22 mouse cellular contexts compared by ENCODE assay signal in the genomic region with DNA sequence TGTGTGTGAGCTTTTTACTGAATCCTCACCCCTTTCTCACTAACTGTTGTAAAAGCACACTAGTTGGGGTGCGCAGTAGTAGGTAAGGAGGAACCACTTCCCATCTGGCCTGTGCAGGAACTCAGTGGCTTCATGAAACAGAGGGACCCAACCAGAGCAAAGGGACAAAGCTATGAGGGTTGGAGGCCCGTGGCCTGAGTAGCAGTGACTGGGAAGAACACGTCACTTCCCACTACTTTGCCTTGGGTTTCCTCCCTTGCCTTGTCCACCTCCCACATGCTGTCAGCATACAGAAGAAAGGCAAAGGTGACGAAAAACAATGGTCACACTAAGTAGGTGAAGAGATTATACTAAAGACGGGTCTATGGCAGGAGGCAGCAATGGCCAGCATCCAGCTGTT. TPM values are rescaled to one million over a fixed set of nuclear protein-coding genes. Genes with fewer than 3 reads are reported as not detected.
DNase-seq lines count a peak whose midpoint lies in the region; ATAC-seq and TF ChIP-seq lines count a peak whose summit lies in the region.
"Had no signal": no experiment of that assay in that cellular context is flagged by ENCODE, and none has a peak within 500 bp of the region (broad histone marks: within the 10 kb centered on the region; RNA-seq: fewer than 3 reads in every experiment).

No protein-coding gene starts in this region.

- no peak overlapping the region for H3K4me3 ChIP-seq in midbrain, embryonic 11.5 days (ENCODE audit: low read depth, low read length)
- H3K4me3 ChIP-seq in midbrain, embryonic 15.5 days: no peak overlapping the region
- H3K4me3 ChIP-seq in stomach, postnatal 0 days (ENCODE audit: low read depth, low read length): no peak overlapping the region
- H3K4me3 ChIP-seq: embryonic facial prominence, embryonic 10.5 days; embryonic facial prominence, embryonic 12.5 days; forebrain, embryonic 13.5 days; forebrain, embryonic 15.5 days had no signal

- ATAC-seq in midbrain, embryonic 11.5 days (ENCODE audit: low FRiP score): no peak
- ATAC-seq in midbrain, embryonic 15.5 days (replicated peaks): no peak
- ATAC-seq in stomach, postnatal 0 days (ENCODE audit: low FRiP score, low TSS enrichment): no peak
- ATAC-seq: CD4-positive, CD25-positive, alpha-beta regulatory T cell, adult 4 months; forebrain, embryonic 13.5 days; forebrain, embryonic 15.5 days; forebrain, postnatal 0 days had no signal

- peaks cover 9% of the 10 kb centered on the region for H3K4me1 ChIP-seq in midbrain, embryonic 11.5 days (ENCODE audit: control insufficient read depth, insufficient read depth, low read length)
- H3K4me1 ChIP-seq in midbrain, embryonic 15.5 days: peaks cover 13% of the 10 kb centered on the region
- H3K4me1 ChIP-seq in stomach, postnatal 0 days (replicated peaks; ENCODE audit: control insufficient read depth, insufficient read depth): no peaks in the 10 kb centered on the region

- no peak overlapping the region for H3K27ac ChIP-seq in midbrain, embryonic 11.5 days (ENCODE audit: low read depth, low read length)
- H3K27ac ChIP-seq in midbrain, embryonic 15.5 days: no peak overlapping the region
- no peak overlapping the region for H3K27ac ChIP-seq in stomach, postnatal 0 days (replicated peaks)
- H3K27ac ChIP-seq: embryonic facial prominence, embryonic 10.5 days; embryonic facial prominence, embryonic 12.5 days; forebrain, embryonic 13.5 days; forebrain, embryonic 15.5 days had no signal

- peaks cover 19% of the 10 kb centered on the region for H3K27me3 ChIP-seq in midbrain, embryonic 11.5 days (ENCODE audit: control insufficient read depth, insufficient read depth, low read length)
- H3K27me3 ChIP-seq in midbrain, embryonic 15.5 days (replicated peaks): peaks cover 34% of the 10 kb centered on the region
- no peaks in the 10 kb centered on the region for H3K27me3 ChIP-seq in stomach, postnatal 0 days (ENCODE audit: control insufficient read depth, insufficient read depth, low read length)

- TF ChIP-seq EP300 in stomach, postnatal 0 days (optimal IDR thresholded peaks at IDR 0.05): no peak

- no peak for TF ChIP-seq CTCF in stomach, postnatal 0 days (IDR thresholded peaks at IDR 0.05; ENCODE audit: low read depth)

- H3K36me3 ChIP-seq in midbrain, embryonic 11.5 days (ENCODE audit: control insufficient read depth, insufficient read depth, low read length): no peaks in the 10 kb centered on the region
- no peaks in the 10 kb centered on the region for H3K36me3 ChIP-seq in midbrain, embryonic 15.5 days (replicated peaks)
- no peaks in the 10 kb centered on the region; the same call in 1 of the 2 replicates for H3K36me3 ChIP-seq in stomach, postnatal 0 days (ENCODE audit: control insufficient read depth, insufficient read depth, low read length)
- H3K36me3 ChIP-seq: forebrain, embryonic 15.5 days had no signal

- H3K9me3 ChIP-seq in midbrain, embryonic 11.5 days (ENCODE audit: control insufficient read depth, low read length): no peaks in the 10 kb centered on the region
- H3K9me3 ChIP-seq in midbrain, embryonic 15.5 days: no peaks in the 10 kb centered on the region
- no peaks in the 10 kb centered on the region for H3K9me3 ChIP-seq in stomach, postnatal 0 days (ENCODE audit: control insufficient read depth, low read length)
- H3K9me3 ChIP-seq: embryonic facial prominence, embryonic 10.5 days; embryonic facial prominence, embryonic 12.5 days; forebrain, embryonic 13.5 days; forebrain, embryonic 15.5 days had no signal

- 79% methylated on average over 5 of the region's 5 CpGs for WGBS in midbrain, embryonic 11.5 days
- 78% methylated on average over 5 of the region's 5 CpGs for WGBS in midbrain, embryonic 15.5 days
- 79% methylated on average over 5 of the region's 5 CpGs for WGBS in stomach, postnatal 0 days

- H3K4me2 ChIP-seq in midbrain, embryonic 11.5 days: no peak overlapping the region
- no peak overlapping the region for H3K4me2 ChIP-seq in midbrain, embryonic 15.5 days
- H3K4me2 ChIP-seq in stomach, postnatal 0 days (replicated peaks; ENCODE audit: low read depth): no peak overlapping the region
- H3K4me2 ChIP-seq: embryonic facial prominence, embryonic 12.5 days; forebrain, embryonic 13.5 days; forebrain, embryonic 15.5 days had no signal

- intact Hi-C loops in heart, postnatal 36 days (cut with DNase I): no loop called here

- no peak overlapping the region for H3K9ac ChIP-seq in midbrain, embryonic 11.5 days (ENCODE audit: low read length)
- no peak overlapping the region for H3K9ac ChIP-seq in midbrain, embryonic 15.5 days
- H3K9ac ChIP-seq in stomach, postnatal 0 days (ENCODE audit: low read length): no peak overlapping the region
- H3K9ac ChIP-seq: embryonic facial prominence, embryonic 12.5 days; forebrain, embryonic 13.5 days; forebrain, embryonic 15.5 days; forebrain, postnatal 0 days had no signal

- peak; percentile 85 for DNase-seq in heart, adult 11 months
- no peak for DNase-seq in heart, postnatal 36 days
- peak; percentile 56 for DNase-seq in midbrain, embryonic 11.5 days (ENCODE audit: low spot score, missing footprints)
- DNase-seq in stomach, postnatal 0 days (ENCODE audit: low spot score): peak; percentile 11
- no peak for DNase-seq in right cerebral cortex, postnatal 14 days
- DNase-seq: adrenal gland, adult 8-10 months; adrenal gland, postnatal 14 days; adrenal gland, postnatal 36 days; cerebellum, adult 11-12 months; cerebellum, adult 2 months; cerebellum, adult 9-10 months; cerebellum, postnatal 10 days; cerebellum, postnatal 25 days; forebrain, postnatal 0 days had no signal

RNA-seq across cellular contexts. Expression of a gene that starts 3.9 kb away (rescaled TPM):
- total RNA-seq in heart, postnatal 36 days (2021): 1 to 10 TPM; 4.0 to 4.9 TPM
- 3.0 and 3.1 TPM in 2 replicates for polyA plus RNA-seq in midbrain, embryonic 11.5 days (2014; fragmentation: Nextera tagmentation; extraction: Ambion mirVana)
- polyA plus RNA-seq in midbrain, embryonic 15.5 days (2015; fragmentation: Nextera tagmentation; extraction: Ambion mirVana): 2.4 and 2.6 TPM in 2 replicates
- polyA plus RNA-seq in stomach, postnatal 0 days (2015; fragmentation: Nextera tagmentation; extraction: Ambion mirVana): 22.5 and 22.9 TPM in 2 replicates

RNA-seq across cellular contexts. Expression of a gene that starts 15.2 kb away (rescaled TPM):
- under 1 TPM in 1 of 2 experiments, not detected in 1; 0.22 TPM for total RNA-seq in heart, postnatal 36 days (2021)
- polyA plus RNA-seq in midbrain, embryonic 11.5 days (2014; fragmentation: Nextera tagmentation; extraction: Ambion mirVana): 0.57 and 1.0 TPM in 2 replicates
- polyA plus RNA-seq in midbrain, embryonic 15.5 days (2015; fragmentation: Nextera tagmentation; extraction: Ambion mirVana): 5.2 and 5.4 TPM in 2 replicates
- 0.29 and 0.38 TPM in 2 replicates for polyA plus RNA-seq in stomach, postnatal 0 days (2015; fragmentation: Nextera tagmentation; extraction: Ambion mirVana)
- total RNA-seq: adrenal gland, adult 18-20 months; adrenal gland, adult 8-10 months; adrenal gland, postnatal 14 days; adrenal gland, postnatal 36 days; MEL had no signal

Comparison
In these comparisons a context has a peak if more than half of its experiments do, and no peak if none do; other contexts are left out.
1. DNase-seq: peak in heart, adult 11 months (single experiment), midbrain, embryonic 11.5 days (single experiment) and stomach, postnatal 0 days (single experiment); none in heart, postnatal 36 days (0 of 2) and right cerebral cortex, postnatal 14 days (single experiment).